Mouse (Mus musculus) cerebellum, adult (tissue): ENCODE measurements around the gene Ccdc141.

Source experiments
- ATAC-seq: cut with Nextera tagmentation; 2 replicates; pipeline ENCODE4 v1.9.2; 2017; ENCODE audit warnings: mild to moderate bottlenecking, moderate library complexity, mixed read lengths; ENCODE audit not compliant: insufficient number of reproducible peaks, low FRiP score, low TSS enrichment

Gene Ccdc141

DNA sequence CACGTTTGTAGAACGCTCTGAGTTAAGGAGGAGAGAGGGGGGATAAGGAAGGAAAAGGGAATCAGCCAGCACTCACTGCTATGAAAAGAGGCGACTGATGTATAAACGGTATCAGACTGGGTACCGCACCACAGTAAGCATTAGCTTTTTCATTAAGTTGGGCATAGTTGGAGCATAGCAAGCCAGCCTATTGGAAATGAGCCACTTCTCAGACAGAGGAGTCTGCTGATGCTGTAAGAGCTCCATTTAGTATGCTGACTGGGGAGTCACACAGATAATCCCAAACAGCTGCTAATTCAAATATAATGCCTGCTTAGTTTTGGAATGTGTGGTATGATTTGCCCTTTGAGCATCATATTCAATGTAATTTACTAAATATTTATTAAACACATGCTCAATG lies 186.1 kb downstream of the Ccdc141 start:
- no peak for ATAC-seq

DNA sequence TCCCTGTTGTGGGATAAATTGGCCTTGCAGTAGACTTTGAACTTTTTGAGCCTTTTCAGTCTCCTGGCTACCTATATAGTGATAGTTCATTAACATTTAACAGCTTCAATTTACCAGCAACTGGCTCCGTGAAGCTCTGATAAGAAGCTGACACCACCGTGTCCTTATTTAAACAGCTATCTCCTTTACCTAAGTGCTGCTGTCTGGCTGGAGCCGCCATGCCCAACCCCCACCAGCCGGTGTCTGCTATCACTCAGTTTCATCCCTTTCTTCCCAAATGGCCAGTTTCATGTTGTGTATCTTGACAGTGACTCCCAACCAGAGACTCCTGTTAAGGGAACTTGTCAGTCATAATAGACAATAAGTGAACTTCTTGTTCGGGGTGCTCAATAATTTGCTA lies 186.8 kb downstream of the Ccdc141 start:
- ATAC-seq: no peak

DNA sequence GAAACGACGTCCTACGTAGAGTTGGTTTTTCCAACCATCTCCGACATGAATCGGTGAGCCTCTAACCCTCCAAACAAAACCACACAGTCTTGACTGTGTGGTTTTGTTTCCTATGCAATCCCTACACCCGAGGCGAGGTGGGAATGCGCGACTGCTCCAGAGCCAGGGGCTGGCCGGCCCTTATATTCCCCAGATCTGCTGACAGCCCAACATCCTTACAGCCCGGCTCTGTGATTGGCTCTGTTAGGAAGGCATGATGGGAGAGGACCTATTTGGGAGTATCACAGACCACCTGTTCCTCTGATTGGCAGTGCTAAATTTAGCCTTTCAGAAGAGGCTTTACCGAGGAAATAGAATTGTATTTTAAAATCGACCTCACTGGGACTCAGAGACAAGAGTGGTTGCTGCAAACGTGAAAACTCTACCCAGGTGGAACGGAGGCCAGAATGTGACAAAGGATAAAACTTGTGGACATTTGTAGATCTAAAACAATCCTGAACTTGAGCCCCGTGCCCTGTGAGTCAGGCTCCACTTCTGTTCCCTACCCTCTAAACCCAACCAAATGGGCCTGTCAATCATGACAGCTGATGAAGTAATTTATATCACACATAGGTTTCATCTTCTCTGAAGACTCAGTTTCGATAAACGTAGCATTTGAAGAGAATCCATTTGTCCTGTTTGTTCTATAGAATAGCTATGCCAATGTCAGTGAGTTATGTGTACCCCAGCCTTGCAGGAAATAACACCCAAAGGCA lies 187.9 kb downstream of the Ccdc141 start, which contains the start of gene Ttn:
TSS of gene Ttn (minus strand) at position 157 of the 755 bp plus-strand sequence.
- ATAC-seq: no peak

DNA sequence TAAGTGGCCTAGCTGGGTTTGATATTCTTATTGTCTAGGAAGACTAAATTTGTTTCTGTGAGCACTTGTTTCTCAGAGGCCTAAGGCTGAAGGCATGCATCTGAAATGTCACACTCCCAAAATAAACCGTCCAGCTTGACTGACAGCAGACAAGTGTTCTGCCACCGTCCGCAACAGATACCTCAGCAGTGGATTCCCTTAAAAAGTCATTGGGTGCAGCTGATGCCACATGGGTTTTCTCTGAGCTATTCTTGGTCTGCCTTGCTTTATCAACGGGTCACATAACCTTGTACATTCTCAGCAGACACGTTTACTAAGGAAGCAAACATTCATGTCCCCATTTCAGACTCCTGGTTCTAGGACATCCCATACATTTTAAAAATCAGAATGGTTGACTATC lies 188.7 kb downstream of the Ccdc141 start:
- no peak for ATAC-seq

DNA sequence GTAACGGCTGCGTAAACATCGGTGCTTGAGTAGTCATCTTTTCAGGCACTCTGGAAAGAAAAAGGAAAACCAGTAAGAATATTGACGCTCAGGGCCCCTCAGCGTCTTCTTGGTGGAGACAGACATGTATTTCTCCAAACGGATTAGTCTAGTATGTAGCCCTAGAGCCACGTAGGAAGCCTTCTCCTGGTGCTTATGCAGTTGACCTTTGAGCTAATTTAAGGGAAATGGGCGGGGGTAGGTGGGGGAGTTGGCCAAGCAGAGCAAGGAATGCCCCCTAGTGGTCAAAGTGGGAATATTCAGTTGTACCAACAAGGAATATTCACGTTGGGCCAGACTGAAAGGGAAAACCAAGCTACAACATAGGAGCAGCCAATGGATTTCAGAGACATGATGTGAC lies 190.3 kb downstream of the Ccdc141 start:
- no peak for ATAC-seq

DNA sequence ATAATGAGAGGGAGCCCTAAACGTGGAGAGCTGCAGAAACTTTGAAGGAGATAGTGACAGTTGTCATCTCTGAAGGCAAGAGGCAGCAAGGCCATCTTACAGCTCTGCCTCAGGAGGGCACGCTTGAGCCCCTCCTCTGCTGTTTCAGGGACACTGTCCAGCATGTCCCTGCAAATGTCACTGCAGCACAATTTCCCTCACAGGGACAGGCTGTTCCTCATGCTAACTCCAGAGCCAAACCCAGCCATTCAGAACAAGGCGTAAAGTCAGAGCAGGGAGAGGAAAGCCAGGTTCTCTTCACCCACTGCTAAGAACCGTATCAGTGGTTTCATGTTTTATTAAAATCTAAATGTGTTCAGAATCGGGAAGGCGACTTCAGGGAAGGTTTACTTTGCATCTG lies 192.8 kb downstream of the Ccdc141 start:
- no peak for ATAC-seq

DNA sequence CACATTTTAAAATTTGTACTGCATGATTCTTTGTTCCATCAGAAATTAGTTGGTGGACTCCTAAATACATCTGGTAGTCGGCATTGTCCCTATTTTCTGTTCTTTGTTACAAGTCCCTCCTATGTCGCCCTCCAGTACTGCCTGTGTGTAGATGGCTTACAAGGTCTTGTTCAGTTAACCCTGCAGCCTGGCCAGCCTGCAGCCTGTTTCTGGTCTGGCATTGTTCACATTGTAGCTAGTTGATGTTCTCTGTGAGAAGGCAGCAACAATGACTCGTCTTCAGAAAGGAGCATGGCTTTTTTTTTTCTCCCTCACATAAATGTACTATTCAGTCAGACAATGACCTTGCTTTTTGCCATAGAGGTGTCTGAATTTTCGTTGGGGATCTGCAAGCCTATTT lies 198.4 kb downstream of the Ccdc141 start:
- ATAC-seq: no peak

DNA sequence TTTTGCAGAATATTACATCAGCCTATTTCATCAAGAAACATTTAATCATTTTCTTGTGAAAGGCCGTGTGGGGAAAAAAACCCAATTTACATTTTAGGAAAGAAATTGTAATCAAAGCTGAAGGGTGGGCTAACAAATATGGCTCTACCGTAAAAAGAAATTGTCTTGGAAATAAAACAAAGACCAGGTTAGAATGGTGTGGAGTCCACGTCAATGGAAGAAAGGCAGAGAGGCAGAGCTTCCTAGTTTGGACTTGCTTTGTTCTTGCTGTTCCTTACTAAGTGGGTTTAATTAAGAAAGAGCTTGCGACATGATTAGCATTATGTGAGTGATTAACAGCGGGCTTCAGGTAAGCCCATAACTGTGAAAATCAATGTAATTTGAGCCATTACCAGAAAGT lies 199.4 kb downstream of the Ccdc141 start:
- no peak for ATAC-seq

DNA sequence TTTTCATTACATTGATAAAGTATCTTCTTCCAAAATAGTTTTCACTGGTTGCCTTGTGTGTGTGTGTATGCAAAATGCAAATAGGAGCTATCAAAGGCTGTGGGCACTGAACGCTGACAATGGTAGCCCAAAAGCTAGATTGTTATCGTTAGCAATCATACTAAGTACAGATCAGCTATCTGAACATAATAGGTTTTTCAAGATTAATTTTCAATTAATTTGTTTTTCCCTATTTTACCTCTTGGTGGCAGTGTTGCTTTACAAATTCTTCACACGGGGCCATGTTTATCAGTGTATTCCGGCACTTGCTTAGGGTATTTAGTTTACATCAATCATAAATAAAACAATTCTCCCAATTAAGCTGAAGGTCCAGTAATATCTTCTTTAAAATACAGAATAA lies 199.8 kb downstream of the Ccdc141 start:
- ATAC-seq: no peak

DNA sequence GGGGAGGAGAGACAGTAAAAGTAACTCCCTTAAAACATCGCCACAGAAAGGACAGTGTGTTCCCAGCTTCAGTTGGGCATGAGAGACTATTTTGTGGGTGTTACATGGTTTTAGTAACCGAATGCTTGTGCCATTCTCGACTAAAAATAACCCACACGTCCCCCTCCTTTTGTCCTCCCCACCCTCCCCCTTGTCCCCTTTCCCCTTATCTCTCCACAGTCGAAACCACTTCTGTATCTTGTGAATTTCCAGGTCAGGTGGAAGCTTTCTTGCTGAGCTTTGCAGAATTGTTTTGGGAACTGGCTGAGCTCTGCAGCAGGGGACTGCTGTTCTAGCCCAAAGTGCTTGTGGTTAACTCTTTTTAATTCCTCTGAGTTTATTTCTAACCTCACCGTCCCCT lies 200.2 kb downstream of the Ccdc141 start:
- no peak for ATAC-seq

DNA sequence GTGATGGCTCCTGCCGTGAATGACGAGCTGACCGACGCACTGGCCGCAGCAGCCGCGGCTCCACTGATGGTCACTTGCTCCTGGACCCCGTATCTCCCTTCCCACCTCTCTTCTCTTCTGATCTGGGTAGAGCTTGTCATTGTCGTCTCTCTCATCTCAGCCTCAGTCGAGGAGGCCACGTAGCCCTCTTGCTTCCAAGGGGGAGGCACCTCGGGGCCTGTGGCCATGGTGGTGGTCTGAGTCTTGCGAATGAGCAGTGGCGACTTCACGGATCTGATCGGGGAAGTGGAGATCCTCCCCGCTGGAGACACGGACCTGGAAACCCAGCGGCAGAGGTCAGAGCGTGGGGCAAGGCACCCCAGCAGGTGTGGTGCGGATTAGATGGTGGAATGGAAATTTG lies 200.8 kb downstream of the Ccdc141 start:
- 0 out of 2 replicates have a peak, but pooled peaks have one; percentile 17 for ATAC-seq

DNA sequence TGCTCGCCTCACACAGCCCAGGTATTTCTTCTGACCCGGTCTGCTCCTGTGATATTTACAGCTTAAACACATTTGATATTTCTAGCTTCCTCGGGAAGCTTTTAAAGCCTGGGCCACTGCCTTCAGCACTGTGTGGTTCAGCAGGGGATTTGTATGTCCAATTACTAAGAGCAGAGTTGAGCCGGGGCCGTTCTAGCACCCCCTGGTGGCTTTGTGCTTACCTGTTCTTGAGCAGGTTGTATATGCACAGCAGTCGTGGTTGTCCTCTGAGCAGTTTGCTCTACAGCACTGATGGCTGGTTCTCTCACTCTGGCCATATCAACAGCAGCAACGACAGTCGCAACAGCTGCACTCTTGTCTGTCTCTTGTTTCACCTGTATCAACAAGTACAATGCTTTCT lies 201.5 kb downstream of the Ccdc141 start:
- peak; percentile 84 for ATAC-seq

DNA sequence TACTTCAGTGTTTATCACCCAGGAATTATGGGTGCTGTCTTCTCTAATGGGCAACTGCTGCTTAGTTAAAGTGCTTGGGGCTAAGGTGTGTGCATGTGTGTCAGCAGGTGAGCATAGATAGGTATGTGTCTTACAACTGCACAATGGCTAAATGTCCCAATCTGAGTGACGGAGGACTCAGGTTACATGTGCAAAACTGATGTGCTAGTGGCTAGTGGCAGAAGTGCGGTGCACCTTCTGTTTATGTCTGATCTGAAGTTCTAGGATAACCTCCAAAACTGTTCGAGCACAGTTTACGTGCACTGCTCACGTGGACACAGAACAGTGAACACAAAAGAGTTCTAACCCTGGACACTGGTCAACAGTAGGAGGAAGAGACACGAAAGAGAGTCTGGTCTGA lies 203.9 kb downstream of the Ccdc141 start:
- no peak for ATAC-seq

DNA sequence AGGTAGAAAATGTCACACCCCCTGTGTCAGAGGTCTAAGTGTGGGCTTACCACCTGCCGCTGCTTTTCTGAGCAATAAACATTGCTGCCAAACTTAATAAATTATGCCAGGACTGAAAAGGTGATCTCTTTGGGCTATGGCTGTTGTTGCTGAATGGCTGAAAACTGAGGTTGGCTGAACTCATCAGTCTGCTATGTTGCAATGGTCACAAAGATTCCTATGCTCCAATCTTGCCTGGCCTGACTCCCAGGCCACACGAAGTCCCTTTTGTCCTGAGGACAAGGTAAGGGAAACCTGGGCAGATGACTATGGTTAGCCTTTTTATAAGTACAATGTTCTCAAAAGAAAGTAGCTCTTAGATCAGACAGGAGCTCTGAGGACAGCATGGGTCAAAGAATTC lies 204.4 kb downstream of the Ccdc141 start:
- ATAC-seq: no peak

DNA sequence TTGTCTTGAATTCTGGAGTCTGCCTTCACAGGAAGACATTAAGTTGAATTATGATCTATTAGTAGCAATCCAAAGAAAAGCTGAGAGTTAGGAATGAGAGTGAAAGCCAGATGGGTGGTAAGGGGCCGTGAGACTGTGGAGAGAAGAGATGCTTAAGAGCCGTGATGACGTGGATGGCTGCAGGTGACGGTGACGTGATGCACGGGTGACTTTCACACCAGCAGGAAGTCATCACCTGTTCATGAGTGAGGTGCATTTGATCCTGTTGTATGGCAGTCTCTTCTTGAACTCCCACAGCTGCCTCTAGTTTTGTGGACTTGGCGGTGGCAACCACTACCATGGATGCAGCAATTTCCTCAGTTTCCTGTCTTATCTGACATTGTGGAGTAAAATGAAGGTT lies 204.9 kb downstream of the Ccdc141 start:
- ATAC-seq: no peak

DNA sequence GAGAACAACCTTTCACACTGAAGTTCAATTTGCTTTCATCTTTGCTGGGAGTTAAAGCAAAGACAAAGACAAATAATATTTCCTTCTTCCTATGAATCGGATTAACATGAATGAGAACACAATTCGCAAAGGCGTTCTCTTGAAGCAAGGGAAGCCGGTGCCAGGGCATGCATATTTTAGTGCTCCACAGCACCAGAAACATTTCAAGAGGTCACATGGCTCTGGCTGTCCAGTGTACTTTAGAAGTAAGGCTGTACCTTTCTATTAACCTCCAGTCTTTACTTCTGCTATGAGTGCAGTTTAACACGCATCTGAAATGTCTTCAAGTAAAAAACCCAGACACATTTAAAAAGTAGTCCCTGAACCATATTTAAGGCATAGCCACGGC lies 208.4 kb downstream of the Ccdc141 start:
- no peak for ATAC-seq

DNA sequence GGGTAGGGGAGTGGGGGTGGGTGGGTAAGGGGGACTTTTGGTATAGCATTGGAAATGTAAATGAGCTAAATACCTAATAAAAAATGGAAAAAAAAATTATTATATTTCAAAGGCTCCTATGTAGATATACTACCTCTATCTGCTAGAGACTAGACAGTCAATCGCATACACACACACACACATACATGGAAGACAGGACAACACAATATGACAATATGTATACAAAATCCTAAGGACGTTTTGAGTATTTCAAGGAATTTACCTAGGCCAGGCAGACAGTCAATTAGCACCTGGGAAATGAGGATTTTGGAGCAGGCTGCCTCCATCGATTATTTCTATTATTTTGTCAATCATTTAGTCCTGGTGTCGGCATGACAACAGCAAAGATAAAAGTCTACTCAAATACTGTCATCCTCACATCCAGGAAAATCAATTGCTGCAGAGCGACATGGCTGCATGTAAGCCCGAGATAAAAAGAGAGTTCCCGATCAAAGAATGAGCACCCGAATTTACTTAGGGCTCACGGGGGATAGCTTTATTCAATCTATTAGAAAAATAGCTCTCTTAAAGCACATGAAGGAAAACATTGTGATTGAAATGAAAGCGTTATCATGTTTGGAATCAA lies 208.9 kb downstream of the Ccdc141 start:
- no peak for ATAC-seq
